Mouse (Mus musculus) sigmoid colon, adult 10 weeks (tissue): ENCODE measurements around the gene Lrrc28. TPM values are rescaled to one million over a fixed set of nuclear protein-coding genes. Genes with fewer than 3 reads are reported as not detected.

Source experiments
- polyA plus RNA-seq: library from polyadenylated mRNA; stranded (reverse); fragments of 350-450 nt; fragmentation: Illumina TruSeq; extraction: RNeasy Lipid Tissue Mini Kit (QIAGEN cat#74804); gene quantifications from one replicate; pipeline ENCODE4 v1.2.3, GENCODE M21; 2014; ENCODE audit warnings: low read depth, low replicate concordance

Lrrc28 gene
- polyA plus RNA-seq, result 6.6 TPM

DNA sequence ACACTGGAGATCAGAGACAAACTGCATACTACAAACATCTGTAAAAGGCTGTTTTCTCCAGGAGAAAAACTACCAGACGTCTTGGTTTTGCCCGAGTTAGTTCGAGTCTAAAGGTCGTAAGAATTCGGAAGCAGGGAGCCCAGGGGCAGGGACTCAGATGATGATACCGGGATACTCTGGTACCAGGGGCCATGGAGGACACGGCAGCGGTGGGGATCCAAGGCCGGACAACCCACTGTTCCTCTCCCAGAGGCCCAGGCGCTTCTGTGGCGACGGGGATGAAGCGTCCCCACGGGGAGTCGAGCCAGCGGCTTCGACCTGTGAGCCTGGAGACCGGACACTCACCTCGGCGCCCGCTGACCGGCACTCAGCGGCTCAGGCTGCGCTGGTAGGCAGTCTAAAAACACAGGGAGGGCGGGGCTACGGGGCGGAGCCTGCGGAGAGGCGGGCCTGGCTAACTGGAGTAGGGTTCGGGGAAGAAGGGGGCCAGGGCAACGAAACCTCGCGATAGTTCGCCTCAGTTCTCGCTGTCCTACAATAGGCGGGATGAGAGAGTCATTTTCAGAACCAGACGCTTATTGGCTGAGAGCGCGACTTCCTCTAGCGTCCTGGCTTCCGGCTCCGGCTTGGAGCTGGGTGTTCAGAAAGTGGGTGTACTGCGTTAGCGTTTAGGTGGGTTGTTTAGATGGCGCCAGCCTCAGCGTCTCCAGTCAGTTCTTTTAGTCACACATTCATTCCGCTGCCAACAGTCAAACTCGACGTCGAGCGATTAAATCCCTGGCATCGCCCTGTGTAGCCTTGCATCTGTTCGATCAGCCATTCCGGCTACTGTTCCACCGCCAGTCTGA, at the start of gene Lrrc28:
Gene Lrrc28 (minus strand): TSS at position 436 of the 848 bp plus-strand sequence.

GRCm38 (mm10) chr7:67647277-67647676, 2.2 kb upstream of the Lrrc28 start, which contains the start of gene Ttc23:
Gene Ttc23 (plus strand): TSS chr7:67647410.

Other genes with a start within 250 kb of the Lrrc28 start
- gene Ttc23, start 2.1 kb upstream of the Lrrc28 start, polyA plus RNA-seq, result 37.8 TPM
- 129 TPM for gene Synm, start 114.5 kb upstream of the Lrrc28 start, polyA plus RNA-seq